Mouse (Mus musculus) midbrain, embryonic 16.5 days (tissue): ENCODE data around the gene Apba2. TPM values are rescaled to one million over a fixed set of nuclear protein-coding genes. Genes with fewer than 3 reads are reported as not detected.

Experiments
- ATAC-seq: fragments of 200-750 bp; cut with Nextera tagmentation; 2 replicates; pipeline ENCODE4 v1.8.0; 2017; ENCODE audit warnings: moderate TSS enrichment
- H3K27ac ChIP-seq: fragments of 300-500 bp; sonication (generic); 2 replicates; pipeline ENCODE4 v1.5.1; 2014; ENCODE audit warnings: mild to moderate bottlenecking, low read length, mixed read lengths
- H3K27me3 ChIP-seq: fragments of 300-500 bp; sonication (generic); 2 replicates; pipeline ENCODE4 v1.6.1; 2014; ENCODE audit warnings: low read depth, low read length, mixed read lengths; ENCODE audit not compliant: control insufficient read depth, insufficient read depth
- H3K36me3 ChIP-seq: fragments of 300-500 bp; sonication (generic); 2 replicates; pipeline ENCODE4 v1.6.1; 2014; ENCODE audit warnings: mild to moderate bottlenecking, low read length, moderate library complexity, mixed read lengths; ENCODE audit not compliant: control insufficient read depth, insufficient read depth
- H3K4me1 ChIP-seq: fragments of 300-500 bp; sonication (generic); 2 replicates; pipeline ENCODE4 v1.6.1; 2014; ENCODE audit warnings: mild to moderate bottlenecking, low read length, mixed read lengths; ENCODE audit not compliant: control insufficient read depth, insufficient read depth
- H3K4me2 ChIP-seq: fragments of 300-500 bp; sonication (generic); 2 replicates; pipeline ENCODE4 v1.6.1; 2014; ENCODE audit warnings: mild to moderate bottlenecking, low read length, mixed read lengths
- H3K4me3 ChIP-seq: fragments of 300-500 bp; sonication (generic); 2 replicates; pipeline ENCODE4 v1.5.1; 2014; ENCODE audit warnings: low read depth, mild to moderate bottlenecking, low read length, moderate library complexity, mixed read lengths
- H3K9ac ChIP-seq: fragments of 300-500 bp; sonication (generic); 2 replicates; pipeline ENCODE4 v1.6.1; 2014; ENCODE audit warnings: low read depth, low read length, mixed read lengths
- H3K9me3 ChIP-seq: fragments of 300-500 bp; sonication (generic); replicated peaks from 2 replicates; pipeline ENCODE4 v1.6.1; 2014; ENCODE audit warnings: mild to moderate bottlenecking, low read length, mixed read lengths; ENCODE audit not compliant: control insufficient read depth, poor library complexity, severe bottlenecking
- WGBS: fragments of 180-500 bp; shearing (Covaris S2); extraction: QIAGEN DNeasy Blood & Tissue Kit; methylation state at CpG from one replicate; pipeline ENCODE4 v1.1.7; 2014; 5-methylcytosine and 5-hydroxymethylcytosine counted together
- polyA plus RNA-seq: library from polyadenylated mRNA; unstranded; fragments of >200 nt; fragmentation: Nextera tagmentation; extraction: Ambion mirVana; gene quantifications from 2 replicates; pipeline ENCODE4 v1.2.1, GENCODE M21; 2015

Gene Apba2
- polyA plus RNA-seq, 1 experiment from 2014 or later: 208 TPM

DNA sequence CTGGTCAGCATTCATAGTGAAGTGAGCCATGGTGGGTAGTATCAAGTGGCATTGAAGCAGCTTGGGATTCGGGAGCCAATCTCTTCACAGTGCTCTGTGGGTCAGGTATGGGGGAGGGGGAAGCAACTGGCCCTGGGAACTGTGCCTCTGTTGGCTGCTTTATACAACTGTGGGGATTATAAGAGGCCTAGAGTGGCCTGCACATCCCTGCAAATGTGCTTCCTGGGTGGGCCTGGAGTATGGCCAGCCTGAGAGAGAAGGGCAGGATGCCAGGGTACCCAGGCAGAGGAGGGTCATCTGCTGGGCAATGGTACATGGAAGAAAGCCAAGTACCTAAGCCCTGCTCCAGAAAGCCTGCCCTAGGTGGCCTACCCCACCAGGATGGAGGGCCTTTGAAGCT is 49.4 kb downstream of the Apba2 start:
- WGBS: 54% methylated on average over 1 of the region's 1 CpGs

DNA sequence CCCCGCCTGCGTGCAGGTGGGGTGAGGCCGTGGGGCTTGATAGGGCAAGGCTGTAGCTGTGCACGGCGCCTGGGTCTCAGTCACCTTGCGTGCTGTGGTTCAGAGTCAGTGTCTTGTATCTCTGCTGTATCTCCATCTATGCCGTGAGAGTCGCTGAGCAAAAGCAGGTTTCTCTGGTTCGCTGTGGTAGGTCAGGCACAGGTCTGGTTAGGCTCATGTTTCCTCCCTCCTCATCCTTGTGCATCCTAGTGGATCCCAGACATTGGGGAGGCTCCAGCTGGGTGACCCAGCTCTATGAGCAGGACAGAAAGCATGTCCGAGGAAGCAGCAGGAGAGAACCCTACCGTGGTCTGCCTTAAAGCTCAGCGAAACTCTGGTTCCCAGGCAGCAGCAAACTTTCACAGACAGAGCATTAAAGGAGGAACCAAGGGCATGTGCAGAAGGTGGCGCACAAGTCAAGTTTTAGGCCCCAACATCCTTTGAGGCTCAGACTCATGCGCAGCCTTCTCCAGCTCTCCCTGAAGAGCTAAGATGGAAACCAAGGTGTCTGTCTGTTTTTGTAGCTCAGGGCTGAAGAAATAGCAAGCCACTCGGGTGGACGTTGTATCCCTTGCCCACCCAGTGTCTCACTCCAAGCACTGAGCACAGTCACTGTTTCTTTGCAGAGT is 51.2 kb downstream of the Apba2 start:
- no peaks in the 10 kb centered on the region for H3K27me3 ChIP-seq
- 0 out of 2 replicates have a peak, but pooled peaks have one; percentile 13 for ATAC-seq
- H3K9me3 ChIP-seq: no peaks in the 10 kb centered on the region
- no peak overlapping the region for H3K27ac ChIP-seq
- H3K9ac ChIP-seq: no peak overlapping the region
- 82% methylated on average over 13 of the region's 16 CpGs for WGBS
- no peak overlapping the region for H3K4me2 ChIP-seq
- peaks cover 13% of the 10 kb centered on the region; the same call in 1 of the 2 replicates for H3K36me3 ChIP-seq
- no peak overlapping the region for H3K4me3 ChIP-seq
- H3K4me1 ChIP-seq: peaks cover 2% of the 10 kb centered on the region; the same call in 1 of the 2 replicates

More for the DNA sequence above, 49.4 kb downstream of the Apba2 start:
- no peaks in the 10 kb centered on the region for H3K9me3 ChIP-seq
- no peak overlapping the region for H3K9ac ChIP-seq
- H3K4me3 ChIP-seq: no peak overlapping the region
- H3K4me2 ChIP-seq: no peak overlapping the region
- H3K4me1 ChIP-seq: peaks cover 2% of the 10 kb centered on the region; the same call in 1 of the 2 replicates
- H3K27me3 ChIP-seq: no peaks in the 10 kb centered on the region
- no peak overlapping the region for H3K27ac ChIP-seq
- H3K36me3 ChIP-seq: peaks cover 10% of the 10 kb centered on the region; the same call in 1 of the 2 replicates
- peak; percentile 34; the same call in 1 of the 2 replicates for ATAC-seq

DNA sequence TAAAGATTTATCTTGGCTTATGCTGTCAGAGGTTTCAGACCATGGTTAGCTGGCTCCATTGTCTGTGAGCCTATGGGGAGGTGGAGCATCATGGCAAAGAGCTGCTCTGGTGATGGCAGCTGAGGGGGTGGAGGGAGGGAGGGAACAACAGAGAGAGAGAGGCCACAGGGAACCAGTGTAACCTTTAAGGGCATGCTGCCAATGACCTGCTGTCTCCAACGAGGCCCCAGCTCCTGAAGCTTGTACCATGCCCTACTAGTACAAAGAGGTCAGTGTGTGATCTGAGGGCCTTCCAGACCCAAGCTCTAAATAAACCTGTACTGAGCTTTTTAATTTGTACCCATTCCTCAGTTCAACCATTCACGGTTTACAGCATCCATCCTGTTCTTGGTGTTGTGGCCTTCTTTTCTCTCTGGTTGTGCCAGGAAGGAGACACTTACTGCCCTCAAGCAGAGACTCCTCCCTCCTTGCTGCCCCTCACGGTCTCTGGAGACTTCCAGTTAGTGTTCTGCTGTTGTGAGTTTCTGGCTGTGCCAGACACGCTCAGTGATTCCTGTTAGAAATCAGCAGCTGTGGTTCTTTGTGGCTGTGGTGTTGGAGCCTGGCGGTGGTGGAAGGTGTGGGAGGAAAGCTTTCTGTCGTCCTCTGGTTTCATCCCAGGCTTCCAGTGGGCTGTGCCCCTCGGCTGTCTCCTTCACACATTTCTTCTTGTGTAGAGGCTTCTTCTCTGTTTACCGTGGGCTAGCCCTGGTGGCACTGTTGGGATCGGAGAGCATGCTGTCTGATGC is 60.4 kb downstream of the Apba2 start:
- Histone ChIP-seq H3K9me3 (no peaks in the 10 kb centered on the region), H3K27me3 (no peaks in the 10 kb centered on the region), H3K4me2 (no peak overlapping the region), H3K36me3 (0 out of 2 replicates have a peak, but pooled peaks cover 2% of the 10 kb centered on the region), H3K9ac (no peak overlapping the region), H3K4me3 (no peak overlapping the region), H3K4me1 (peaks cover 15% of the 10 kb centered on the region), H3K27ac (no peak overlapping the region)
- ATAC-seq: no peak
- 67% methylated on average over 9 of the region's 9 CpGs for WGBS

DNA sequence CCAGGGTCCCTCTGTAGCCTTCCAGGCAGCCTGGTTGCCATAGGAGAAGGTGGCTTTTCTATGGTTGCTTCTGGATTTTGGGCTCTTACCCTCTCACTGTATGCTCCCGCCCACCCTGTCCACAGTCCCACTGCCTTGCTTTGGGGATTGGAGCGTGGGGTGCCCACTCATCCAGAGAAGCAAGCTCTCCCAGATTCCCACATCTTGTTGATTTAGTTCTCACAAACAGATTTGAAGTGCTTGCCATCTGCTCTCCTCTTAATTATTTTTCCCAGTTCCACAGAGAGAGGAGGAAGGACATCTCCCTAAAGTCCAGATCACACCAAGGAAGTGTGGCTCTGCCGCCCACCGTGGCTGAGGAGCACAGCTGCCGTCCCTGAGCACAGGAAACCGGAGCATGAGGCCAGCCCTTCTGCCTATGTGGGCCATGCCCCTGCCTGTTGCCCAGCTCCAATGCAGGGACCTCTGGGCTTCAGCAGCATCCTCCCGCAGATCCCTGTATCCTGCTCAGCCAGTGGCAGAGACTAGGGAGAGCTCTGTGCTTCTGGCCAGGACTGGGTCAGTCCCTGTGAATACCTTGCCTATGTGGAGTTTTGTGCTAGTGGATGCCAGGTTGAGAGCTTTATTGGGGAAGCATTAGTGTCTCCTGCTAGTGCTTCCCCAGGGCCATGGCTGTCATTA is 63.5 kb downstream of the Apba2 start:
- ATAC-seq: no peak
- 68% methylated on average over 7 of the region's 7 CpGs for WGBS
- no peak overlapping the region; the same call in 1 of the 2 replicates for H3K27ac ChIP-seq

DNA sequence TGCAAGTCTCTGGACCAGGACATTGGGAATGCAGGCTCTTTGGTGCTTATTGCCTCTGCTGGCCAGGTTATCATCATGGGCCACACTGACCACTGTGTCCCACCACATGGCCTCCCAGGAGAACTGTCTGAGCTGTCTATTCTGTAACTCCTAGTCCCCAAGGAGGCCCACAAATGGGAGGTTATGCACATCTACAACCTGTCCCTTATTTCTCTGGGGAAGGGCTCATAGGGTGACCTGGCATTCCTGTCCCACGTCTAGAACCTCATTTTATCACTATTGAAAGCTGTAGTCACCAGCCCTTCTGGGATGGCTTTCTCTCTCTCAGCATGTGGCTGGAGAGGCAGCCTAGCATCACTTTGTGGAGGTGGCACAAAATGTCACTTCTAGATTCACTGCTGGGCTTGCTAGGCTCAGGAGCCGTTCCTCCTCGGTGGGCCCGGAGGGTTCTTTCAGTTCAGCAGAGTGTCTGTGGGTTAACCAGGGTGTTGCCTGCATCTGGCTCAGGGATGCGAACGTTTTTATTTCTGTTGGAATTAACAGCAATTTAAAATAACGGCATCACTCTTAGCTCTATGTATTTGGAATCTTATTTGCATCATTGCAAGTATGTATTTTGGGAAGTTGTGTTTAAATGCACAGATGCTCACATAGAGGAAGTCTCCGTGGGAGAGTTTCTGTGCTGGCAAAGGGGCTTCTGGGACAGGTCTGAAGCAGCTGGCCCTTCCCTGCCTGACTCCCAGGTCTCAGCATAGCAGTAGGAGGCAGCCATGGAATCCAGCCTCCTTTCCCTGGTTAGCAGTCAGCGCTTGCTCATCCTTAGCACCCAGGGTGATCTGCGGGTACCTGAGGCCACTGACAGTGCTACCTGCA is 65.1 kb downstream of the Apba2 start:
- peaks cover 14% of the 10 kb centered on the region for H3K4me1 ChIP-seq
- no peaks in the 10 kb centered on the region for H3K27me3 ChIP-seq
- H3K9me3 ChIP-seq: no peaks in the 10 kb centered on the region
- no peak overlapping the region for H3K4me2 ChIP-seq
- H3K9ac ChIP-seq: no peak overlapping the region
- no peak for ATAC-seq
- H3K27ac ChIP-seq: no peak overlapping the region
- H3K4me3 ChIP-seq: no peak overlapping the region
- H3K36me3 ChIP-seq: no peaks in the 10 kb centered on the region
- 74% methylated on average over 10 of the region's 10 CpGs for WGBS

More for the DNA sequence above, 63.5 kb downstream of the Apba2 start:
- H3K4me3 ChIP-seq: no peak overlapping the region
- no peaks in the 10 kb centered on the region for H3K36me3 ChIP-seq
- no peak overlapping the region for H3K9ac ChIP-seq
- no peak overlapping the region for H3K4me2 ChIP-seq
- peaks cover 18% of the 10 kb centered on the region for H3K4me1 ChIP-seq
- H3K9me3 ChIP-seq: no peaks in the 10 kb centered on the region
- no peaks in the 10 kb centered on the region for H3K27me3 ChIP-seq

DNA sequence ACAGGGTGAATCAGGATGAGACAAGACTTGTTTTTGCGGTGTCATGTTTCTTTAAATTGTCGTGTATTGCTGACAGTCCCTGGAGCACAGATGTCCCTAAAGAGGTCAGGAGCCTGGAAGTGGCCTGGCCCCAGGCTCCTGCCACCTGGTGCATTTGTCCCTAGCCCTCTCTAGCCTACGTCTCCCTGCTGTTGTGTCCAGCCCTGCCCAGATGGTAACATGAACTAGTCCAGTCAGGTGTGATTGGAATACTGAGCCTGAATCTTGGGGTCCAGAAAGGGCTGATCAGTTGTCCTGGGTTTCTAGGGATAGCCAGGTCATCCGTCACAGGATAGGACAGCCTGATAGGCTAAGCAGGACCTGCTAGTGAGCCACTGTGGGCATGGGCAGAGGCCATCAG is 67.2 kb downstream of the Apba2 start:
- Histone ChIP-seq H3K9ac (no peak overlapping the region), H3K4me3 (no peak overlapping the region), H3K27ac (no peak overlapping the region), H3K27me3 (no peaks in the 10 kb centered on the region), H3K4me2 (no peak overlapping the region), H3K4me1 (peaks cover 13% of the 10 kb centered on the region), H3K9me3 (no peaks in the 10 kb centered on the region), H3K36me3 (no peaks in the 10 kb centered on the region)
- 66% methylated on average over 4 of the region's 4 CpGs for WGBS
- no peak for ATAC-seq

DNA sequence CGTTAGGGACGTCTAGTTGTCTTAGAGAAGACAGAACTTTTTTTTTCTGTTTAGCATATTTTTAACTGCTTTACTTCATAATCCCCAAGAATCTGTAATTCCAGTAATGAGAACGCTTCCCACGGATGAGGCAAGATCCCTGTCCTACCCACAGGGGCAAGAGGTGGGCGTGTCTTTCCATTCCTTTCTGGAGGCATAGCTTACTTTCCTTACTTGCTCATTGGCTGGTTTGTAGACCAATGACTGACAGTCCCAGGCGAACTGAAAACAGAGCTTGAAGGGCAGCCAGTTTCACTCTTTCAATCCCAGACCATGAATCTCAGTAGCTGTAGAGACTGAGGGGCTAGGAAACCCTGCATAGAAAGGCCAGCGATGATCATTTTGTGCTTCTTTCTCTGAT is 68.2 kb downstream of the Apba2 start:
- 56% methylated on average over 7 of the region's 7 CpGs for WGBS

DNA sequence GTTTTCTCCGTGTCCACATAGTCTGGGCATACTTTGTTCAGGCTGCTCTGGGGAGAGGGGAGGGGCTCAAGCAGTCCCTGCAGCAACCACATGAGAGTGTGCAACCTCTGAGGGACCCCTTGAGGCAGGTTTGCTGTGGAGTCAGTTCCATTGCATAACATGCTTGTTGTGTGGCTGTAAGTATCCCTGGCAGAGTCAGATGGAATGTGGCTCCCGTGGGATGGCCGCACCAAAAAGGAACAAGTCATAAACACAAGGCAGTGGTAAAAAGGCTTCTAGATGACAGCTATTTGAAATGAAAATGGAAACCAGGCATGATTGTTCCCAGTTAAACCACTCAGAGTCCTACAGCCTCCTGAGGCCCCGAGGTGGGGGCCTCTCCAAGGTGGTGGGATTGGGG is 69.4 kb downstream of the Apba2 start:
- H3K4me1 ChIP-seq: peaks cover 4% of the 10 kb centered on the region
- H3K4me3 ChIP-seq: no peak overlapping the region
- WGBS: 84% methylated on average over 4 of the region's 4 CpGs
- H3K9me3 ChIP-seq: no peaks in the 10 kb centered on the region
- H3K27ac ChIP-seq: no peak overlapping the region
- no peaks in the 10 kb centered on the region for H3K36me3 ChIP-seq
- H3K27me3 ChIP-seq: no peaks in the 10 kb centered on the region
- no peak for ATAC-seq
- no peak overlapping the region for H3K4me2 ChIP-seq
- H3K9ac ChIP-seq: no peak overlapping the region

More for the DNA sequence above, 68.2 kb downstream of the Apba2 start:
- H3K4me2 ChIP-seq: no peak overlapping the region
- no peak overlapping the region for H3K9ac ChIP-seq
- no peaks in the 10 kb centered on the region for H3K36me3 ChIP-seq
- H3K27me3 ChIP-seq: no peaks in the 10 kb centered on the region
- H3K9me3 ChIP-seq: no peaks in the 10 kb centered on the region
- peaks cover 13% of the 10 kb centered on the region for H3K4me1 ChIP-seq
- ATAC-seq: no peak
- no peak overlapping the region for H3K4me3 ChIP-seq
- no peak overlapping the region for H3K27ac ChIP-seq
